Mouse (Mus musculus) CH12.LX (cell line): ENCODE measurements at regions not wholly inside any gene's neighbourhood (a gene's known extent, or its start where the extent isn't known, plus 50 kb on each side); places are given as distances from the start of the nearest gene placed in this dataset.

Source experiments
- DNase-seq: peaks from one replicate; pipeline ENCODE4 v3.0.0-alpha.2; 2013; ENCODE audit errors: extremely low read depth
- H3K27ac ChIP-seq: 2 replicates; pipeline ENCODE4 v1.5.1; 2012; ENCODE audit warnings: low read depth, mild to moderate bottlenecking, control low read depth, moderate library complexity; ENCODE audit not compliant: insufficient read depth
- H3K27me3 ChIP-seq: replicated peaks from 2 replicates; pipeline ENCODE3; 2012; ENCODE audit warnings: inconsistent platforms
- H3K36me3 ChIP-seq, 2 experiments: replicated peaks in 1 of 2; 2 replicates each; pipeline versions ENCODE3 to v1.6.1; 2012; ENCODE audit warnings: inconsistent platforms in 1 of 2, low read length in 1 of 2, mild to moderate bottlenecking in 1 of 2, mixed read lengths in 1 of 2, moderate library complexity in 1 of 2; ENCODE audit not compliant: control insufficient read depth in 1 of 2, insufficient read depth in 1 of 2
- H3K4me1 ChIP-seq, 2 experiments: 2 replicates each; pipeline ENCODE4 v1.6.1; 2012; ENCODE audit warnings: inconsistent platforms in 1 of 2, moderate library complexity in 1 of 2; ENCODE audit not compliant: insufficient read depth in 2 of 2, control insufficient read depth in 1 of 2
- H3K4me2 ChIP-seq: 2 replicates; pipeline ENCODE4 v1.6.1; 2012; ENCODE audit warnings: low read depth, mild to moderate bottlenecking, control low read depth; ENCODE audit not compliant: poor library complexity, insufficient read depth, severe bottlenecking
- H3K4me3 ChIP-seq, 3 experiments: fragments of 150-350 bp in 1 of 3; sonication (generic) in 1 of 3; replicated peaks in 1 of 3; 2 replicates each; pipeline versions ENCODE3 to v1.5.1; 2011 to 2012; ENCODE audit warnings: low read depth in 2 of 3, low read length in 2 of 3, mild to moderate bottlenecking in 2 of 3, moderate library complexity in 2 of 3, control low read depth in 1 of 3, improper control_type of control experiment in 1 of 3, inconsistent platforms in 1 of 3, mixed read lengths in 1 of 3; ENCODE audit not compliant: poor library complexity in 1 of 3
- H3K79me2 ChIP-seq: replicated peaks from 2 replicates; pipeline ENCODE4 v1.6.1; 2012; ENCODE audit warnings: mild to moderate bottlenecking, moderate library complexity; ENCODE audit not compliant: control insufficient read depth, poor library complexity, insufficient read depth, severe bottlenecking; ENCODE audit errors: extremely low read depth
- H3K9ac ChIP-seq: 2 replicates; pipeline ENCODE4 v1.6.1; 2012; ENCODE audit warnings: low read depth, mild to moderate bottlenecking, control low read depth, moderate library complexity; ENCODE audit not compliant: insufficient read depth
- H3K9me3 ChIP-seq: replicated peaks from 2 replicates; pipeline ENCODE3; 2012; ENCODE audit warnings: low read length, inconsistent platforms, mixed read lengths
- BHLHE40 ChIP-seq: IDR thresholded peaks from 2 replicates; pipeline ENCODE4 v1.6.1; 2011; ENCODE audit warnings: mild to moderate bottlenecking, low read depth, low read length, improper control_type of control experiment
- CHD2 ChIP-seq: IDR thresholded peaks from 2 replicates; pipeline ENCODE4 v1.6.1; 2011; ENCODE audit warnings: low read length, improper control_type of control experiment
- CTCF ChIP-seq, 2 experiments: IDR thresholded peaks in 1 of 2; conservative IDR thresholded peaks in 1 of 2; 2 replicates each; pipeline ENCODE4 v1.5.1; 2011 to 2012; ENCODE audit warnings: low read depth in 2 of 2, low read length in 2 of 2, improper control_type of control experiment in 1 of 2, inconsistent platforms in 1 of 2, mild to moderate bottlenecking in 1 of 2, moderate library complexity in 1 of 2
- E2F4 ChIP-seq: IDR thresholded peaks from 2 replicates; pipeline ENCODE4 v1.6.1; 2011; ENCODE audit warnings: low read depth, low read length, improper control_type of control experiment; ENCODE audit not compliant: insufficient replicate concordance
- ETS1 ChIP-seq: conservative IDR thresholded peaks from 2 replicates; pipeline ENCODE4 v1.6.1; 2012; ENCODE audit warnings: low read depth, mild to moderate bottlenecking, inconsistent platforms, low read length, improper control_type of control experiment, moderate library complexity
- GABPA ChIP-seq: IDR thresholded peaks from 2 replicates; pipeline ENCODE4 v1.6.1; 2012; ENCODE audit warnings: low read depth, low read length, improper control_type of control experiment, inconsistent platforms; ENCODE audit not compliant: insufficient replicate concordance
- IRF4 ChIP-seq: IDR thresholded peaks from 2 replicates; pipeline ENCODE4 v1.6.1; 2014; ENCODE audit warnings: low read depth, mild to moderate bottlenecking, inconsistent platforms, low read length, improper control_type of control experiment
- JUN ChIP-seq: IDR thresholded peaks from 2 replicates; pipeline ENCODE4 v1.6.1; 2011; ENCODE audit warnings: low read depth, mild to moderate bottlenecking, low read length, improper control_type of control experiment, moderate library complexity; ENCODE audit not compliant: insufficient read depth
- MAX ChIP-seq: IDR thresholded peaks from 2 replicates; pipeline ENCODE4 v1.6.1; 2011; ENCODE audit warnings: low read length, improper control_type of control experiment
- MAZ ChIP-seq: IDR thresholded peaks from 2 replicates; pipeline ENCODE4 v1.6.1; 2012; ENCODE audit warnings: low read depth, mild to moderate bottlenecking, inconsistent platforms, low read length, improper control_type of control experiment, moderate library complexity
- MXI1 ChIP-seq: IDR thresholded peaks from 2 replicates; pipeline ENCODE4 v1.6.1; 2011; ENCODE audit warnings: mild to moderate bottlenecking, low read depth, low read length, improper control_type of control experiment
- MYC ChIP-seq: IDR thresholded peaks from 2 replicates; pipeline ENCODE4 v1.6.1; 2011; ENCODE audit warnings: low read depth, mild to moderate bottlenecking, improper control_type of control experiment, low read length
- NELFE ChIP-seq: IDR thresholded peaks from 2 replicates; pipeline ENCODE4 v1.6.1; 2011; ENCODE audit warnings: low read depth, low read length, improper control_type of control experiment
- RAD21 ChIP-seq: IDR thresholded peaks from 2 replicates; pipeline ENCODE4 v1.6.1; 2011; ENCODE audit warnings: low read depth, mild to moderate bottlenecking, low read length, improper control_type of control experiment, moderate library complexity
- RCOR1 ChIP-seq: conservative IDR thresholded peaks from 2 replicates; pipeline ENCODE4 v1.6.1; 2012; ENCODE audit warnings: low read depth, mild to moderate bottlenecking, inconsistent platforms, low read length, improper control_type of control experiment
- SIN3A ChIP-seq: IDR thresholded peaks from 2 replicates; pipeline ENCODE4 v1.6.1; 2012; ENCODE audit warnings: low read length, improper control_type of control experiment, inconsistent platforms
- SMC3 ChIP-seq: IDR thresholded peaks from 2 replicates; pipeline ENCODE4 v1.6.1; 2011; ENCODE audit warnings: low read depth, low read length, improper control_type of control experiment
- TCF12 ChIP-seq: IDR thresholded peaks from 2 replicates; pipeline ENCODE4 v1.6.1; 2014; ENCODE audit warnings: low read depth, mild to moderate bottlenecking, inconsistent platforms, low read length, improper control_type of control experiment
- ZC3H11A ChIP-seq: IDR thresholded peaks from 2 replicates; pipeline ENCODE4 v1.6.1; 2012; ENCODE audit warnings: low read depth, mild to moderate bottlenecking, inconsistent platforms, low read length, improper control_type of control experiment
- ZKSCAN1 ChIP-seq: IDR thresholded peaks from 2 replicates; pipeline ENCODE4 v1.6.1; 2012; ENCODE audit warnings: low read depth, inconsistent platforms, low read length, improper control_type of control experiment, borderline replicate concordance
- ZMIZ1 ChIP-seq: IDR thresholded peaks from 2 replicates; pipeline ENCODE4 v1.6.1; 2012; ENCODE audit warnings: low read depth, mild to moderate bottlenecking, inconsistent platforms, low read length, improper control_type of control experiment
- ZNF384 ChIP-seq: IDR thresholded peaks from 2 replicates; pipeline ENCODE4 v1.6.1; 2012; ENCODE audit warnings: low read depth, low read length, improper control_type of control experiment, inconsistent platforms
- dilution Hi-C: fragments of 300-500 bp; cut with MboI; formaldehyde crosslinking; loops from 2 replicates; pipeline ENCODE4 v1.14.3; 2020; ENCODE audit warnings: low sequenced_read_pairs; ENCODE audit not compliant: extremely low pct_unique_long_range_greater_than_20kb, extremely low pct_ligation_motif_present
- in situ Hi-C: fragments of 300-500 bp; cut with MboI; formaldehyde crosslinking; loops from 3 replicates; pipeline ENCODE4 v1.14.3; 2019; ENCODE audit warnings: low sequenced_read_pairs, low pct_ligation_motif_present, low pct_unique_long_range_greater_than_20kb, mixed read lengths

DNA sequence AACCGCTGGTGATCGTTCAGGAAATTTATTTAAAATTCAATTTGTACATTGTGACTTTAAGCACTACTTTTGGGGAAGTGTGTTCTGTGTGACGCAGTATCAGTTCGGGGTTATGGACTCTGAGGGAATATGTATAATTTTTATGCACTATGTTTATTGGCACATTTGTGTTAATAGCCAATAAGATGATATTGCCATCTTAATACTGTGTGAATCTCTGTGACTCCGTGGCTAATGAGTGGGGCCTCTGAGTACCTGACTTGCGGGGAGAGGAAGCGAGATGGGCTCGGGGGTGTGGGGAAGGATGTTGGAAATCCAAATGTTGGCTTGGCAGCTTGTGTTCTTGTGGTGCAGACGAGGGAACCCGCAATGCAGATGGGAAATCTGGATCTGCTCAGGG, 220.2 kb upstream of the Zfp507 start:
- Histone ChIP-seq H3K9me3 (peaks cover 76% of the 10 kb centered on the region), H3K4me2 (no peak overlapping the region), H3K79me2 (no peaks in the 10 kb centered on the region), H3K4me1 (no peaks in the 10 kb centered on the region), H3K36me3 (no peaks in the 10 kb centered on the region), H3K27me3 (no peaks in the 10 kb centered on the region), H3K9ac (no peak overlapping the region)
- dilution Hi-C loops (no loop called here), in situ Hi-C loops (no loop called here)
- no peak for DNase-seq
- TF ChIP-seq BHLHE40 (no peak), SIN3A (no peak), ZKSCAN1 (no peak), MAX (no peak), RAD21 (no peak), ETS1 (no peak), E2F4 (no peak), MAZ (no peak), CHD2 (no peak), IRF4 (no peak), RCOR1 (no peak), JUN (no peak), MYC (no peak), MXI1 (no peak), NELFE (no peak), ZC3H11A (no peak), CTCF (conservative IDR thresholded peaks at IDR 0.05 in 1 of 2, IDR thresholded peaks at IDR 0.05 in 1 of 2; ENCODE audit: low read depth in 2 of 2, low read length in 2 of 2) (no peak), GABPA (no peak), ZNF384 (no peak)
- TF ChIP-seq, all 38 proteins: peak for 0
- H3K27ac ChIP-seq, result no peak overlapping the region
- no peak overlapping the region for H3K4me3 ChIP-seq

- TF ChIP-seq ZMIZ1, result no peak
- no peak for TF ChIP-seq SMC3
- TF ChIP-seq TCF12, result no peak
- TF ChIP-seq MXI1, result no peak
- TF ChIP-seq IRF4, result no peak
- TF ChIP-seq MAZ, result no peak
- dilution Hi-C loops, result no loop called here
- in situ Hi-C loops, result no loop called here
- no peak for DNase-seq
- no peaks in the 10 kb centered on the region for H3K36me3 ChIP-seq
- H3K9ac ChIP-seq, result no peak overlapping the region
- H3K4me2 ChIP-seq, result no peak overlapping the region
- no peak overlapping the region for H3K27ac ChIP-seq
- H3K4me3 ChIP-seq, result no peak overlapping the region
- H3K9me3 ChIP-seq, result peaks cover 75% of the 10 kb centered on the region
- no peaks in the 10 kb centered on the region for H3K27me3 ChIP-seq
- no peaks in the 10 kb centered on the region for H3K79me2 ChIP-seq
- H3K4me1 ChIP-seq, result no peaks in the 10 kb centered on the region
Observed at GRCm38 (mm10) chr7:36022489-36022888, 219.7 kb upstream of the Zfp507 start.
